Comparison of ENCODE assay signal across 8 mouse cellular contexts in the genomic region with DNA sequence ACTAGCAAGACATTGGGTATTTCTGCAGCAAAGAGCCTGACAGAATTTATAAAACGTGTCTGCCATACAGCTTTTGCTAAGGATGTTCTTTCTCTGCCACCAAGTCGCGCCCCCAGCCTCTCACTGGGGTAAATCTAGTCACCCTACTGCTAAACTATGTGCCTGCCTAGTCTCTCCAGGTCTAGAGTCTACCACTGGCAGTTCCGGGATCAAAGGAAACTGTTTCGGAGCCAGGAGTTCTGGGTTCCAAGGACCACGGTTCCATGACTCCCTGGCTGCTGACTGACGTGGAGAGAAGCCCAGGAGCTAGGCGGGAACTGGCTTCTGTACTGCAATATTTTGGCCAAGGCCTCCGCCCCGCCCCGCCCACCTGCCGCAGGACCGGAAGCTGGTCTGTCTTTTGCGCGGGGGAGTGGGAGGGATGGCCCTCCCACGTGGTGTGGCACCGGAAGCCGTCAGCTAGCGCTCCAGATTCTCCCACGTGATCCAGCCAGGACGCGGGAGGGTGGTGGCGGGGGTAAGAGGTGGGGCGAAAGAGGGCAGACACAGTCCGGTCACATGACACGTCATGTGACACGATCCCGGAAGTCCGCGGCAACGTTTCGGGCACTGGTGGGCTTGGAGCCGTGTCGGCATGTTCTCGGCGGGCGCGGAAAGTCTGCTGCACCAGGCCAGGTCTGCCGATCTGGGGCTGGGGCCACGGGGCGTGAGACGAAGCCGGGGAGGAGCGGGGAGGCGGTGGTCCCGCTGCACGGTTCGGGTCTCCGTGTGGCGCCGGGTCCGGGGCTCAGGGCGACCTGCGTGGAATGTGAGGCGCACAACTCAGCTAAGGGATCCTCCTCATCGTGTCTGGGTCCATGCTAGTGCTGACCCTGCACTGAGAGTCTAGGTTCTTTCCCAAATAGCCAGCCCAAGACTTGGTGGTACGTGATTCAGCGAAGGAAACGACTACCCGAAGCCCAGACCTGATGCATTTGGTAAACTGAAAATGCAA. TPM values are rescaled to one million over a fixed set of nuclear protein-coding genes. Genes with fewer than 3 reads are reported as not detected.
DNase-seq lines count a peak whose midpoint lies in the region; ATAC-seq lines count a peak whose summit lies in the region.

A gene (plus strand): TSS at position 484 of the 994 bp plus-strand sequence.

- DNase-seq in Muller cell, postnatal 12 days (ENCODE audit: inconsistent ontology term) = peak; percentile 99
- peak; percentile 97 for DNase-seq in cerebellum, adult 9-11 months
- DNase-seq in frontal cortex, adult 2 months (ENCODE audit: extremely low spot score in 1 of 2, low spot score in 1 of 2) = peak; percentile 88 to 91
- DNase-seq in hindbrain, embryonic 11.5 days (ENCODE audit: low spot score) = peak; percentile 95
- peak; percentile 86 to 93 for DNase-seq in layer of hippocampus, postnatal 14 days (ENCODE audit: low spot score in 2 of 2)
- DNase-seq in lung, postnatal 14 days = peak; percentile 92
- peak; percentile 92 for DNase-seq in retina, adult 2 months (ENCODE audit: low read depth, low spot score)
- peak; percentile 90 to 96 for DNase-seq in thymus, postnatal 36 days

- H3K9ac ChIP-seq in hindbrain, embryonic 11.5 days (ENCODE audit: low read depth, low read length) = peak within 1 kb of the TSS; percentile 75

- peak within 1 kb of the TSS; percentile 51 for H3K27ac ChIP-seq in hindbrain, embryonic 11.5 days (ENCODE audit: low read depth, low read length)

- peaks cover 1% of the 10 kb centered on the region; the same call in 1 of the 2 replicates for H3K36me3 ChIP-seq in hindbrain, embryonic 11.5 days (ENCODE audit: control insufficient read depth, insufficient read depth, low read length)

- H3K9me3 ChIP-seq in hindbrain, embryonic 11.5 days (ENCODE audit: control insufficient read depth, low read length) = no peaks in the 10 kb centered on the region

- no peaks in the 10 kb centered on the region for H3K27me3 ChIP-seq in hindbrain, embryonic 11.5 days (ENCODE audit: control insufficient read depth, insufficient read depth, low read length)

- peak within 1 kb of the TSS; percentile 76 for H3K4me3 ChIP-seq in hindbrain, embryonic 11.5 days (ENCODE audit: low read depth, low read length)

- peak within 1 kb of the TSS; percentile 76 for H3K4me2 ChIP-seq in hindbrain, embryonic 11.5 days (replicated peaks; ENCODE audit: low read depth, low read length)

- peak; percentile 93 for ATAC-seq in hindbrain, embryonic 11.5 days (ENCODE audit: low FRiP score)

- WGBS in hindbrain, embryonic 11.5 days = 3% methylated on average over 59 of the region's 60 CpGs

- H3K4me1 ChIP-seq in hindbrain, embryonic 11.5 days (replicated peaks; ENCODE audit: control insufficient read depth, insufficient read depth, low read length) = no peaks in the 10 kb centered on the region

RNA-seq across cellular contexts. Expression of the gene that starts here (rescaled TPM):
- 30.7 and 30.8 TPM in 2 replicates for polyA plus RNA-seq in frontal cortex, adult 2 months (2012; rRNA removed)
- polyA plus RNA-seq in hindbrain, embryonic 11.5 days (2014; fragmentation: Nextera tagmentation; extraction: Ambion mirVana) = 9.2 and 9.6 TPM in 2 replicates
- total RNA-seq in layer of hippocampus, postnatal 14 days (2021) = 10 to 100 TPM; 18.3 to 19.1 TPM

Comparison
In these comparisons a context has a peak if more than half of its experiments do, and no peak if none do; other contexts are left out.
1. Peak in every context shown above with its lines: DNase-seq, ATAC-seq, H3K4me3 ChIP-seq and H3K27ac ChIP-seq.